Mouse (Mus musculus): ENCODE measurements at regions not wholly inside any gene's neighbourhood (a gene's known extent, or its start where the extent isn't known, plus 50 kb on each side); places are given as distances from the start of the nearest gene placed in this dataset.

GRCm38 (mm10) chr13:99847531-99847930 is 53.4 kb downstream of the Cartpt start:
- Histone ChIP-seq H3K4me2 (peak overlapping the region; percentile 33), H3K36me3 (no peaks in the 10 kb centered on the region), H3K27ac (no peak overlapping the region), H3K9me3 (replicated peaks) (no peaks in the 10 kb centered on the region), H3K4me1 (replicated peaks) (peaks cover 13% of the 10 kb centered on the region), H3K4me3 (no peak overlapping the region), H3K27me3 (no peaks in the 10 kb centered on the region), H3K9ac (no peak overlapping the region)
- 16% methylated on average over 13 of the region's 13 CpGs for WGBS
- ATAC-seq (replicated peaks; ENCODE audit: insufficient number of reproducible peaks, insufficient read depth, low FRiP score, low read depth), result no peak

- ATAC-seq (replicated peaks; ENCODE audit: insufficient number of reproducible peaks, insufficient read depth, low FRiP score, low read depth), result no peak
- H3K9ac ChIP-seq, result no peak overlapping the region
- 27% methylated on average over 9 of the region's 9 CpGs for WGBS
Observed at GRCm38 (mm10) chr13:99842626-99843025, 58.3 kb downstream of the Cartpt start.

GRCm38 (mm10) chr13:99839446-99839845 is 61.4 kb downstream of the Cartpt start:
- Histone ChIP-seq H3K27me3 (no peaks in the 10 kb centered on the region), H3K4me3 (no peak overlapping the region), H3K9me3 (replicated peaks) (no peaks in the 10 kb centered on the region), H3K27ac (no peak overlapping the region), H3K36me3 (no peaks in the 10 kb centered on the region), H3K4me1 (replicated peaks) (peaks cover 8% of the 10 kb centered on the region), H3K4me2 (no peak overlapping the region), H3K9ac (no peak overlapping the region)
- 52% methylated on average over 9 of the region's 9 CpGs for WGBS
- ATAC-seq (replicated peaks; ENCODE audit: insufficient number of reproducible peaks, insufficient read depth, low FRiP score, low read depth), result no peak

More at GRCm38 (mm10) chr13:99842626-99843025, 58.3 kb downstream of the Cartpt start:
- H3K9me3 ChIP-seq (replicated peaks), result no peaks in the 10 kb centered on the region
- no peak overlapping the region for H3K4me2 ChIP-seq
- peaks cover 14% of the 10 kb centered on the region for H3K4me1 ChIP-seq (replicated peaks)
- no peaks in the 10 kb centered on the region for H3K36me3 ChIP-seq
- H3K4me3 ChIP-seq, result no peak overlapping the region
- H3K27me3 ChIP-seq, result no peaks in the 10 kb centered on the region
- H3K27ac ChIP-seq, result no peak overlapping the region

- Histone ChIP-seq H3K4me1 (replicated peaks) (peaks cover 8% of the 10 kb centered on the region), H3K9me3 (replicated peaks) (no peaks in the 10 kb centered on the region), H3K27me3 (no peaks in the 10 kb centered on the region), H3K4me2 (no peak overlapping the region), H3K36me3 (no peaks in the 10 kb centered on the region), H3K27ac (no peak overlapping the region; the same call in 1 of the 2 replicates), H3K9ac (no peak overlapping the region), H3K4me3 (no peak overlapping the region)
- ATAC-seq (replicated peaks; ENCODE audit: insufficient number of reproducible peaks, insufficient read depth, low FRiP score, low read depth), result no peak
- WGBS, result 35% methylated on average over 11 of the region's 11 CpGs
Observed at GRCm38 (mm10) chr13:99837772-99838425, 63.0 kb downstream of the Cartpt start.

GRCm38 (mm10) chr13:99837180-99837579 is 63.7 kb downstream of the Cartpt start:
- Histone ChIP-seq H3K36me3 (no peaks in the 10 kb centered on the region), H3K27me3 (no peaks in the 10 kb centered on the region), H3K4me3 (no peak overlapping the region), H3K9ac (no peak overlapping the region), H3K4me2 (no peak overlapping the region), H3K9me3 (replicated peaks) (no peaks in the 10 kb centered on the region), H3K27ac (no peak overlapping the region), H3K4me1 (replicated peaks) (peaks cover 8% of the 10 kb centered on the region)
- 70% methylated on average over 6 of the region's 6 CpGs for WGBS
- no peak for ATAC-seq (replicated peaks; ENCODE audit: insufficient number of reproducible peaks, insufficient read depth, low FRiP score, low read depth)

GRCm38 (mm10) chr13:99836586-99836985 is 64.3 kb downstream of the Cartpt start:
- Histone ChIP-seq H3K27ac (no peak overlapping the region), H3K36me3 (no peaks in the 10 kb centered on the region), H3K4me3 (no peak overlapping the region), H3K27me3 (no peaks in the 10 kb centered on the region), H3K9ac (no peak overlapping the region), H3K4me1 (replicated peaks) (peaks cover 8% of the 10 kb centered on the region), H3K4me2 (no peak overlapping the region), H3K9me3 (replicated peaks) (no peaks in the 10 kb centered on the region)
- ATAC-seq (replicated peaks; ENCODE audit: insufficient number of reproducible peaks, insufficient read depth, low FRiP score, low read depth), result no peak
- 73% methylated on average over 5 of the region's 5 CpGs for WGBS

- Histone ChIP-seq H3K4me1 (replicated peaks) (peaks cover 8% of the 10 kb centered on the region), H3K36me3 (no peaks in the 10 kb centered on the region), H3K4me3 (no peak overlapping the region), H3K9ac (no peak overlapping the region), H3K4me2 (no peak overlapping the region), H3K9me3 (replicated peaks) (no peaks in the 10 kb centered on the region), H3K27me3 (no peaks in the 10 kb centered on the region), H3K27ac (no peak overlapping the region)
- WGBS, result 84% methylated on average over 8 of the region's 8 CpGs
- no peak for ATAC-seq (replicated peaks; ENCODE audit: insufficient number of reproducible peaks, insufficient read depth, low FRiP score, low read depth)
Observed at GRCm38 (mm10) chr13:99835518-99835917, 65.4 kb downstream of the Cartpt start.

- Histone ChIP-seq H3K4me1 (replicated peaks) (no peaks in the 10 kb centered on the region), H3K9me3 (replicated peaks) (no peaks in the 10 kb centered on the region), H3K9ac (no peak overlapping the region), H3K36me3 (no peaks in the 10 kb centered on the region), H3K27ac (no peak overlapping the region), H3K4me3 (no peak overlapping the region), H3K27me3 (no peaks in the 10 kb centered on the region), H3K4me2 (no peak overlapping the region)
- WGBS, result 75% methylated on average over 7 of the region's 7 CpGs
- no peak for ATAC-seq (replicated peaks; ENCODE audit: insufficient number of reproducible peaks, insufficient read depth, low FRiP score, low read depth)
Observed at GRCm38 (mm10) chr13:99830080-99830724, 70.7 kb downstream of the Cartpt start.

- Histone ChIP-seq H3K4me1 (replicated peaks) (0 out of 2 replicates have a peak, but pooled peaks cover 6% of the 10 kb centered on the region), H3K36me3 (no peaks in the 10 kb centered on the region), H3K27me3 (no peaks in the 10 kb centered on the region), H3K9ac (no peak overlapping the region), H3K27ac (no peak overlapping the region), H3K4me3 (no peak overlapping the region), H3K4me2 (no peak overlapping the region), H3K9me3 (replicated peaks) (no peaks in the 10 kb centered on the region)
- WGBS, result 67% methylated on average over 7 of the region's 7 CpGs
- ATAC-seq (replicated peaks; ENCODE audit: insufficient number of reproducible peaks, insufficient read depth, low FRiP score, low read depth), result no peak
Observed at GRCm38 (mm10) chr13:99827573-99827972, 73.3 kb downstream of the Cartpt start.

- Histone ChIP-seq H3K27me3 (no peaks in the 10 kb centered on the region), H3K9ac (no peak overlapping the region), H3K4me1 (replicated peaks) (0 out of 2 replicates have a peak, but pooled peaks cover 6% of the 10 kb centered on the region), H3K9me3 (replicated peaks) (no peaks in the 10 kb centered on the region), H3K36me3 (no peaks in the 10 kb centered on the region), H3K4me3 (no peak overlapping the region), H3K27ac (no peak overlapping the region), H3K4me2 (no peak overlapping the region)
- 67% methylated on average over 8 of the region's 8 CpGs for WGBS
- no peak for ATAC-seq (replicated peaks; ENCODE audit: insufficient number of reproducible peaks, insufficient read depth, low FRiP score, low read depth)
Observed at GRCm38 (mm10) chr13:99824625-99825024, 76.3 kb downstream of the Cartpt start.

GRCm38 (mm10) chr13:99816666-99817065 is 84.2 kb downstream of the Cartpt start:
- H3K9me3 ChIP-seq (replicated peaks), result no peaks in the 10 kb centered on the region
- H3K27ac ChIP-seq, result no peak overlapping the region
- H3K9ac ChIP-seq, result no peak overlapping the region
- 31% methylated on average over 6 of the region's 6 CpGs for WGBS
- no peak for ATAC-seq (replicated peaks; ENCODE audit: insufficient number of reproducible peaks, insufficient read depth, low FRiP score, low read depth)
- H3K4me2 ChIP-seq, result no peak overlapping the region
- H3K27me3 ChIP-seq, result no peaks in the 10 kb centered on the region
- H3K36me3 ChIP-seq, result no peaks in the 10 kb centered on the region
- peaks cover 6% of the 10 kb centered on the region for H3K4me1 ChIP-seq (replicated peaks)
- no peak overlapping the region for H3K4me3 ChIP-seq

- no peak overlapping the region for H3K27ac ChIP-seq
- H3K4me3 ChIP-seq, result no peak overlapping the region
- WGBS, result 77% methylated on average over 6 of the region's 6 CpGs
- no peak overlapping the region for H3K4me2 ChIP-seq
- H3K36me3 ChIP-seq, result no peaks in the 10 kb centered on the region
- H3K27me3 ChIP-seq, result no peaks in the 10 kb centered on the region
- peaks cover 6% of the 10 kb centered on the region for H3K4me1 ChIP-seq (replicated peaks)
- no peak for ATAC-seq (replicated peaks; ENCODE audit: insufficient number of reproducible peaks, insufficient read depth, low FRiP score, low read depth)
- no peak overlapping the region for H3K9ac ChIP-seq
- no peaks in the 10 kb centered on the region for H3K9me3 ChIP-seq (replicated peaks)
Observed at GRCm38 (mm10) chr13:99815786-99816185, 85.1 kb downstream of the Cartpt start.

Measured in heart, embryonic 15.5 days (tissue).